Mouse (Mus musculus) CD4-positive helper T cell, adult 2 months (primary cell): ENCODE results near the gene Efl1.
"Not testable (repeated sequence)": the region's sequence is repeated elsewhere in the genome, so short reads cannot be mapped to it uniquely, and the experiment has no call there.

ENCODE experiments used
- DNase-seq: peaks from one replicate; pipeline ENCODE4 v3.0.0-alpha.2; 2012; ENCODE audit warnings: low read depth, missing footprints, low spot score

Gene Efl1

GRCm38 (mm10) chr7:82719740-82720139 is 71.3 kb downstream of the Efl1 start:
- no peak for DNase-seq

DNA sequence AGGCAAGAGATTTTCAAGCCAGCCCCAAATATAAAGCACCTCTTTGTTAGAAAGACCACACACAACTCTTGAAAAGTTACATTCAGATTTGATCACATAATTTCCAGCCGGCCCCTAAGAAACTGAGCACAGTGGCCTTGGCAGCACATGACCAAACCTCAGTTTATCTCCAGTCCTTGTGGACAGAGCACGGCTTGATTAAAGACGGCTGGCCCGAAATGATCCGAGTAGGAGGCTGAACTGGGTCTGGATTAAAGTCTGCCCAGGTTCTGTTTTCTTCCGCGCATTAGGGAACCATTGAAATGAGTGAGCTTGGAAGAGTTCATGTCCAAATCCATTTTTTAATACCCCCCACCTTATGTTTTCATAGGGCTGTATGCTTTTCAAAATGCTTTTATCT is 72.1 kb downstream of the Efl1 start:
- DNase-seq: no peak

DNA sequence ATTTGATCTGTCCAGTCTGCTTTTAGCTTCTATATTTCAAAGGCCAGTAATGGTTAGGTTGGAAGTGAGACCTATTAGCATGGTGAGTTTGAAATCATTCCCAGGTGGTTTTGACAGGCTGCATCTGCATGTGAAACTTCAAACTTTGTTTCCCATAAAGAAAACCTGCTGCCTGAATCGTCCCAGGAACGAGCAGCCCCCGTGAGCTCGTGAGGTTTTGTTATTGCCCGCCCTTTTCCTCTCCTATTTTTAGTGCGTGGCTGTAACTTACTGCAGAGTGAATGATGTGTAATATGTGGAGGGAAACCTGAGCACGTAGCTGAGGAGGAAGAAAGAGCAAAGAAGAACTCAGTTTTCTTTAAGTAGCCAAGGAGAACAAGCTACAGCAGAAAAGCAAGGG is 72.5 kb downstream of the Efl1 start:
- DNase-seq: no peak

- DNase-seq: no peak
Measured at GRCm38 (mm10) chr7:82722486-82723123, 74.2 kb downstream of the Efl1 start.

- DNase-seq: no peak
Measured at GRCm38 (mm10) chr7:82723151-82723871, 74.9 kb downstream of the Efl1 start.

GRCm38 (mm10) chr7:82724491-82724890 is 76.1 kb downstream of the Efl1 start:
- no peak for DNase-seq

DNA sequence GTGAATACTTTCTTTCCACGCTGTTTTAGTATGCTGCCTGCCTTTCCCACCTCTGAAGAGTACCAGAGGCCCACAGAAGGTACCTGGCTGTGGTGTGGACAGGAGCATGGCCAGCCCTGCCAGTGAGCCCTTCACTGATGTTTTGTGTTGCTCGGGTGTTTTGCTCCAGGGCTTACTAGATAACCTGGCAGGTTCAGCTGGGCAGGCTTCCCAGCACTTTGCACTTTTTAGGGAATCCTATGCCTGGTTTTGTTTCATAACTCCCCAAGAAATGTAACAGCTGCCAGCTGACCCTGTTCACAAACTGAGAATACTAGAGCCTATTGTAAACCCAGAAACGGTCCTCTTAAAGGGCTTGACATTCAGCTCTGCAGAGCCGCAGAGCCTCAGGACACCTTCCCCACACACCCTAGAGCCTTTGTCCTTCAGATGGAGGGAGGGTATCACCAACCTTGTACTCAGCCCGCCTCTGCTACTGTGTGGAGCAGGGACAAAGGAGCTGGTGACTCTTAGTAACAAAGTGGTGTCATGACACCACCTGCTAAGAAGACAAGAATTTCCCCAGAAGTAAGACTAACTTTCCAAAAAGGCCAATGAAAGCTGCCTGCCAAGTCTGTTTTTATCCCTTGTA is 76.7 kb downstream of the Efl1 start:
- no peak for DNase-seq

GRCm38 (mm10) chr7:82725741-82726450 is 77.5 kb downstream of the Efl1 start:
- no peak for DNase-seq

- no peak for DNase-seq
Measured at GRCm38 (mm10) chr7:82727066-82727465, 78.7 kb downstream of the Efl1 start.

DNA sequence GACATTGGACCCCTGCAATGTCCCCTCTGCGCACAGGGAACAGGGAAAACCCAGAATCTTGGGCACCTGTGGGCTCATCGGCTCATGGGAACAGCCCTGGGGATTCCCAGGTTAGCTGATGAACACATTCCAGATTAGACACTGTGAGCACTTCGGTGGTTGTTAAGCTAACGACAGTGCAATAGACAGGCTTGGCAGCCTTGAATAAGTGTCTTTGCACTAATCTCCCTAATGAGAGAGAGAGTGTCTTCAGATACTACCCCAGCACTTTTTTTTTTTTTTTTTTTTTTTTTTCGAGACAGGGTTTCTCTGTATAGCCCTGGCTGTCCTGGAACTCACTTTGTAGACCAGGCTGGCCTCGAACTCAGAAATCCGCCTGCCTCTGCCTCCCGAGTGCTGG is 80.6 kb downstream of the Efl1 start:
- DNase-seq: not testable (repeated sequence)

DNA sequence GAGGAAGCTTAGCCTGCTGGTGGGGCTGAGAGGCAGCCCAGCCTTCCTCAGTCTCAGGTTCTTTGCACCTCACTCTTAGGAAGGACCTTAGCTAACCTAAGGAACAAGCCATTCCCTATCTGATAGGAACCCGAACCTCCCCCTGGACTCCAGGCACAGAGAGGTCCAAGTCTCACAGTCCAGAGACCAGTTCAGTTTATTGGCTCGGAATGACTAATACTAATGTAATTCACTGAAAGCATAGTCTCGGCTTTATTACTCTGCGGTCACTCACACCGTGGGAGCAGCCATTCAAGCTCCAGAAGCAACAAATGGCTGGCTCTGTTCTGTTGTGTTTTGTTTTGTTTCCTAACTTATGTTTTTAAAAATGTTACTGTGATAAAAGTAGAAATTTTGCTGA is 84.7 kb downstream of the Efl1 start:
- no peak for DNase-seq

DNA sequence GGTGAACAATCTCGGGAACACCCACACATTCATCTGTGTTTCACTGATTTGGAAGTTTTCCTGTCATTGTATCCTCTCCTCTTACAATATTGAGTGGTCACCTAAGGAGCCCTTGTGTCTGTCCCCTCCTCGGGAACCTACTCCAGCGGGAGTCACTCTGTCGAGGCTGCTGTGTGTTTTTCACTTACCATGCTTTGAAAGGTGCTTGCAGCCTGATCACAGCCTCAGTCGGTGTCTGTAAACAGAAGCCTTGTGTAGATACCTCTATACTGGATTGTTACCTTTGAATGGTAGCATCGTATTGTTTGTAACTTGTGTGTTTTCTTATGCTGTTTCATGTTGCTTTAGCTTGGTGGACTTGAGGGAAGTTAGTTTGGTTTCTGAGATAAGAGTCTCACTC is 85.6 kb downstream of the Efl1 start:
- DNase-seq: no peak

- DNase-seq: no peak
Measured at GRCm38 (mm10) chr7:82734748-82735600, 86.6 kb downstream of the Efl1 start.

- DNase-seq: no peak
Measured at GRCm38 (mm10) chr7:82743116-82743765, 94.8 kb downstream of the Efl1 start.

GRCm38 (mm10) chr7:82744167-82744715 is 95.8 kb downstream of the Efl1 start:
- DNase-seq: no peak

DNA sequence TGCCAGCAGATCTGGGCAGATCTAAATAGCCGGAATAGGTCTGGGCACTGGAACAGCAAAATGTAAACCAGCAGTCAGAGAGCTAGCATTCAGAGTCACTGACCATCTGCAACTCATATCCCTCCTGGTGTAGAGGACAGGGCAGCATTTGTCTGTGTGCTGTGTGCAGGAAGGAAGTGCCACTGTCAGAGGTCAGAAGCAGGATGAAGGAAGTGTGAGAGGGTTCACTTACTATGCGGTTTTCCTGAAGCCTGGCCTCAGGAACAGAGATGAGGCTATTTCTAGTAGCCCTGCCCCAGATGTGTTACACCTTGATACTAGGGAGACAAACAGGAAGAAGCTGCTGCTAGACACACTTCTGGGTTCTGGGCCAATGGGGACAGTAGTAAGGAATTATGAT is 100.4 kb downstream of the Efl1 start:
- no peak for DNase-seq

DNA sequence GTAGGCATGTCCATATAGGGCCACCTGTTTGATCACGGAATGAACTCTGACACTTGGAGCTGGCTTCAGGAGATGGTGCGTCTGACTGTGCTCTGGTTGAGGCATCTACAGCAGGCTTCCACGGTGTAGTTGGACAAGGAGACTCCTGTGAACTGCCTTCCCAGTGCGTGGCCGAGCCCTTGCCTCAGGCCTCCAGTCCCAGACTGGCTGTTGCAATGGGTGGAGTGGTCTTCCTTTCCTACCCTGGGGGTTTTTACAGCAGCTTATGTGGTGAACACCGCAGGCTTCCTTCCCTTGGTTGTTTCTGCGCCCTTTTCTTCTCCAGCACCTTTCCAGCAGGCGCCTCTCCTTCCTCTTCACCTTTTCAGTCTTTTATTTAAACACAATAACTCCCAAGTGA is 100.8 kb downstream of the Efl1 start:
- DNase-seq: no peak

DNA sequence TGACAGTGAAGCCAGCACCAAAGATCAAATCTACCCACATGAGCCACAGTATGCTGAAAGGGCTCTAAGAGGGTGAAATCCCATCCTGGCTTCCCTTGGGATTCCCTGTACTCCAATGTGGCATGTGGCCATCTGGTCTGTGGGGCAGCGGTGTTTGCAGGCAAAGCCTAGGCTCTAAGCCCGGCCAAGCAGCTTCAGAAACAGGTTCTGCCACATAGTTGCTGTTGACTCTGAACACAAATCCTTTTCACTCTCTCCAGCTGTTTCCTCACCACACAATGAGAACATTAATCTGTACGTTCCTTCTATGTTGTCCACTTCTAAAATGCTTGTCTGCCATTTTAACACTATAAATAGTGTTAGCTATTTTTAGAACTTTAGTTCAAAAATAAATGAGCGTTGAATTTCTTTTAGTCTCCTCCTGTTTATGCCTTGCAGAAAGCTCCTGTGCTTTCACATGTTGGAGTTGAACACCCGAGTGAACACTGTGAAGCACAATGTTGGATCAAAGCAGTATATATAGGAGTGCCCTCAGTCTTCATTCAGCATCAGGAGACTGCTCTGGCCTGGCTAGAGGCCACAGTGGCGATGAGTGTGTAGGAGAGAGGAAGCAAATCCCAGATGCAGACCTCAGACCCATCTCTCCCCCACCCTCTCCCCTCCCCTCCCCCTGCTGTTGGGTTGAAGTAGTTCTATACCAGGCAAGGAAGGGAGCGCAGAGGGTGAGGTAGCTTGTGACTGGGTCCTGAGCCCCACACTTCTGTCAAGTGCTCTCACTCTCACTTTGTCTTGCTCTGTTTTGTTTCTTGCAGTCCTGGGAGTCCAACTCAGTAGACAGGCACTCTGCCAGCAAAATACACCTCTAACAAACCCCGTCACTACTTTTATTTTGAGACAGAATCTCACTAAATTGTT is 104.0 kb downstream of the Efl1 start:
- no peak for DNase-seq

DNA sequence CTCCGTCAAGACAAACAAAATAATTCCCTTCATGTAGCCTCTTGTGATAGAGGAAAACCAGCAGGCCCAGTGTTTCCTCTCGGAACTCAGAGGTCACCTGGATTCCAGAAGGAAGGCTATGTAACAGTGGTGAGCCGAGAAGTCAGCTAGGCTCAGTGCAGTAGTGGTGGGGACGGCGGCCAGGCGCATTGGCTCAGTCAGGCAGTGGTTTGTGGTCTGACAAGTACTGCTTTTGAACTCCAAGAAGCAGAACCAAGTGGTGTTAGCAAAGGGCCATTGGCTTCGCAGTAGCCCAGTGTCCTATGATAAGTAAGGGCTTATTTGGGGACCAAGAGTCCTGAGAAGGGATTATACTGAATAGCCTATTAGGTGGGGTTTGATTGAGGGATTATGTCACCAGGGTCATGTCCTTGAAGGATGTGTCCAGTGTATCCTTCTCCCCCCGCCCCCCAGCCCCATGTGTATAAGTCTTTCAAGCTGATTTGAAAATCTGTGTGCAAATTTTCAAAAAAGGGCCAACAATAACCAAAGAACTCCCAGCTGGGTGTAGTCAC is 107.3 kb downstream of the Efl1 start:
- DNase-seq: no peak
